Mouse (Mus musculus): ENCODE results near the gene Snorc. TPM values are rescaled to one million over a fixed set of nuclear protein-coding genes. Genes with fewer than 3 reads are reported as not detected.

The Snorc gene
- polyA plus RNA-seq, 1 experiment from 2014 or later: 0.59 TPM

- ATAC-seq (ENCODE audit: insufficient number of reproducible peaks, insufficient read depth, low FRiP score, low read depth): no peak
- H3K9me3 ChIP-seq (ENCODE audit: control insufficient read depth, low read depth, low read length): no peaks in the 10 kb centered on the region
- H3K27me3 ChIP-seq (ENCODE audit: control insufficient read depth, insufficient read depth, low read length): peaks cover 7% of the 10 kb centered on the region; the same call in 1 of the 2 replicates
- H3K36me3 ChIP-seq (ENCODE audit: control insufficient read depth, insufficient read depth, low read length): no peaks in the 10 kb centered on the region
- peaks cover 9% of the 10 kb centered on the region for H3K4me1 ChIP-seq (ENCODE audit: control insufficient read depth, insufficient read depth, low read length)
- H3K4me2 ChIP-seq (replicated peaks; ENCODE audit: low read depth, low read length): no peak overlapping the region
- H3K4me3 ChIP-seq (ENCODE audit: low read depth, low read length): no peak overlapping the region
- no peak overlapping the region for H3K9ac ChIP-seq (replicated peaks; ENCODE audit: low read depth, low read length)
- no peak overlapping the region for H3K27ac ChIP-seq (ENCODE audit: low read length)
- 91% methylated on average over 4 of the region's 4 CpGs for WGBS
Observed at GRCm38 (mm10) chr1:87505524-87505923, 35.5 kb downstream of the Snorc start.

- 64% methylated on average over 6 of the region's 6 CpGs for WGBS
- H3K27me3 ChIP-seq (ENCODE audit: control insufficient read depth, insufficient read depth, low read length): peaks cover 11% of the 10 kb centered on the region; the same call in 1 of the 2 replicates
Observed at GRCm38 (mm10) chr1:87507857-87508256, 37.8 kb downstream of the Snorc start.

GRCm38 (mm10) chr1:87508591-87509560, 38.8 kb downstream of the Snorc start:
- no peak for ATAC-seq (ENCODE audit: insufficient number of reproducible peaks, insufficient read depth, low FRiP score, low read depth)
- no peak overlapping the region for H3K27ac ChIP-seq (ENCODE audit: low read length)
- H3K9ac ChIP-seq (replicated peaks; ENCODE audit: low read depth, low read length): no peak overlapping the region
- 19% methylated on average over 26 of the region's 26 CpGs for WGBS
- no peaks in the 10 kb centered on the region for H3K9me3 ChIP-seq (ENCODE audit: control insufficient read depth, low read depth, low read length)
- H3K4me1 ChIP-seq (ENCODE audit: control insufficient read depth, insufficient read depth, low read length): peaks cover 9% of the 10 kb centered on the region
- H3K4me2 ChIP-seq (replicated peaks; ENCODE audit: low read depth, low read length): peak overlapping the region; percentile 99
- peak overlapping the region; percentile 69 for H3K4me3 ChIP-seq (ENCODE audit: low read depth, low read length)
- H3K27me3 ChIP-seq (ENCODE audit: control insufficient read depth, insufficient read depth, low read length): peaks cover 11% of the 10 kb centered on the region; the same call in 1 of the 2 replicates
- H3K36me3 ChIP-seq (ENCODE audit: control insufficient read depth, insufficient read depth, low read length): no peaks in the 10 kb centered on the region

More at GRCm38 (mm10) chr1:87507857-87508256, 37.8 kb downstream of the Snorc start:
- H3K4me2 ChIP-seq (replicated peaks; ENCODE audit: low read depth, low read length): no peak overlapping the region
- no peak for ATAC-seq (ENCODE audit: insufficient number of reproducible peaks, insufficient read depth, low FRiP score, low read depth)
- no peak overlapping the region for H3K4me3 ChIP-seq (ENCODE audit: low read depth, low read length)
- H3K9ac ChIP-seq (replicated peaks; ENCODE audit: low read depth, low read length): no peak overlapping the region
- H3K36me3 ChIP-seq (ENCODE audit: control insufficient read depth, insufficient read depth, low read length): no peaks in the 10 kb centered on the region
- no peaks in the 10 kb centered on the region for H3K9me3 ChIP-seq (ENCODE audit: control insufficient read depth, low read depth, low read length)
- H3K27ac ChIP-seq (ENCODE audit: low read length): no peak overlapping the region
- H3K4me1 ChIP-seq (ENCODE audit: control insufficient read depth, insufficient read depth, low read length): peaks cover 9% of the 10 kb centered on the region

- no peaks in the 10 kb centered on the region for H3K36me3 ChIP-seq (ENCODE audit: control insufficient read depth, insufficient read depth, low read length)
- ATAC-seq (ENCODE audit: insufficient number of reproducible peaks, insufficient read depth, low FRiP score, low read depth): peak; percentile 51; the same call in 1 of the 2 replicates
- H3K27ac ChIP-seq (ENCODE audit: low read length): no peak within 1 kb of the TSS
- peak within 1 kb of the TSS; percentile 69 for H3K4me3 ChIP-seq (ENCODE audit: low read depth, low read length)
- peak within 1 kb of the TSS; percentile 43; the same call in 1 of the 2 replicates for H3K9ac ChIP-seq (replicated peaks; ENCODE audit: low read depth, low read length)
- H3K27me3 ChIP-seq (ENCODE audit: control insufficient read depth, insufficient read depth, low read length): peaks cover 11% of the 10 kb centered on the region; the same call in 1 of the 2 replicates
- H3K4me2 ChIP-seq (replicated peaks; ENCODE audit: low read depth, low read length): peak within 1 kb of the TSS; percentile 99
- WGBS: 1% methylated on average over 54 of the region's 56 CpGs
- H3K9me3 ChIP-seq (ENCODE audit: control insufficient read depth, low read depth, low read length): no peaks in the 10 kb centered on the region
- peaks cover 9% of the 10 kb centered on the region for H3K4me1 ChIP-seq (ENCODE audit: control insufficient read depth, insufficient read depth, low read length)
Observed at GRCm38 (mm10) chr1:87509561-87510165, 39.6 kb downstream of the Snorc start, which contains the start of gene Neu2. Gene Neu2, plus strand, starts transcription at chr1:87509889.

- H3K36me3 ChIP-seq (ENCODE audit: control insufficient read depth, insufficient read depth, low read length): no peaks in the 10 kb centered on the region
- H3K4me3 ChIP-seq (ENCODE audit: low read depth, low read length): peak overlapping the region; percentile 69
- peak overlapping the region; percentile 99 for H3K4me2 ChIP-seq (replicated peaks; ENCODE audit: low read depth, low read length)
- H3K4me1 ChIP-seq (ENCODE audit: control insufficient read depth, insufficient read depth, low read length): peaks cover 9% of the 10 kb centered on the region
- no peak overlapping the region for H3K27ac ChIP-seq (ENCODE audit: low read length)
- peaks cover 11% of the 10 kb centered on the region; the same call in 1 of the 2 replicates for H3K27me3 ChIP-seq (ENCODE audit: control insufficient read depth, insufficient read depth, low read length)
- under 1% methylated on average over 40 of the region's 61 CpGs for WGBS
- peak; percentile 82 for ATAC-seq (ENCODE audit: insufficient number of reproducible peaks, insufficient read depth, low FRiP score, low read depth)
- H3K9ac ChIP-seq (replicated peaks; ENCODE audit: low read depth, low read length): peak overlapping the region; percentile 43; the same call in 1 of the 2 replicates
- no peaks in the 10 kb centered on the region for H3K9me3 ChIP-seq (ENCODE audit: control insufficient read depth, low read depth, low read length)
Observed at GRCm38 (mm10) chr1:87510166-87510691, 40.2 kb downstream of the Snorc start.

- no peaks in the 10 kb centered on the region for H3K36me3 ChIP-seq (ENCODE audit: control insufficient read depth, insufficient read depth, low read length)
- H3K4me2 ChIP-seq (replicated peaks; ENCODE audit: low read depth, low read length): peak overlapping the region; percentile 99; the same call in 1 of the 2 replicates
- peaks cover 9% of the 10 kb centered on the region for H3K4me1 ChIP-seq (ENCODE audit: control insufficient read depth, insufficient read depth, low read length)
- H3K9ac ChIP-seq (replicated peaks; ENCODE audit: low read depth, low read length): no peak overlapping the region
- ATAC-seq (ENCODE audit: insufficient number of reproducible peaks, insufficient read depth, low FRiP score, low read depth): peak; percentile 34; the same call in 1 of the 2 replicates
- no peaks in the 10 kb centered on the region for H3K9me3 ChIP-seq (ENCODE audit: control insufficient read depth, low read depth, low read length)
- peaks cover 11% of the 10 kb centered on the region; the same call in 1 of the 2 replicates for H3K27me3 ChIP-seq (ENCODE audit: control insufficient read depth, insufficient read depth, low read length)
- no peak overlapping the region for H3K27ac ChIP-seq (ENCODE audit: low read length)
- H3K4me3 ChIP-seq (ENCODE audit: low read depth, low read length): no peak overlapping the region
- 19% methylated on average over 5 of the region's 5 CpGs for whole genome bisulfite sequencing
Observed at GRCm38 (mm10) chr1:87510845-87511244, 40.8 kb downstream of the Snorc start.

GRCm38 (mm10) chr1:87520467-87520866, 50.4 kb downstream of the Snorc start:
- Histone ChIP-seq H3K9me3 (ENCODE audit: control insufficient read depth, low read depth, low read length) (no peaks in the 10 kb centered on the region), H3K4me1 (ENCODE audit: control insufficient read depth, insufficient read depth, low read length) (no peaks in the 10 kb centered on the region), H3K9ac (replicated peaks; ENCODE audit: low read depth, low read length) (no peak overlapping the region), H3K4me2 (replicated peaks; ENCODE audit: low read depth, low read length) (no peak overlapping the region), H3K27ac (ENCODE audit: low read length) (no peak overlapping the region), H3K27me3 (ENCODE audit: control insufficient read depth, insufficient read depth, low read length) (no peaks in the 10 kb centered on the region), H3K4me3 (ENCODE audit: low read depth, low read length) (no peak overlapping the region), H3K36me3 (ENCODE audit: control insufficient read depth, insufficient read depth, low read length) (no peaks in the 10 kb centered on the region)
- ATAC-seq (ENCODE audit: insufficient number of reproducible peaks, insufficient read depth, low FRiP score, low read depth): no peak

GRCm38 (mm10) chr1:87521523-87521922, 51.5 kb downstream of the Snorc start:
- ATAC-seq (ENCODE audit: insufficient number of reproducible peaks, insufficient read depth, low FRiP score, low read depth): no peak
- Histone ChIP-seq H3K9me3 (ENCODE audit: control insufficient read depth, low read depth, low read length) (no peaks in the 10 kb centered on the region), H3K4me1 (ENCODE audit: control insufficient read depth, insufficient read depth, low read length) (no peaks in the 10 kb centered on the region), H3K36me3 (ENCODE audit: control insufficient read depth, insufficient read depth, low read length) (no peaks in the 10 kb centered on the region), H3K4me2 (replicated peaks; ENCODE audit: low read depth, low read length) (no peak overlapping the region), H3K4me3 (ENCODE audit: low read depth, low read length) (no peak overlapping the region), H3K9ac (replicated peaks; ENCODE audit: low read depth, low read length) (no peak overlapping the region), H3K27me3 (ENCODE audit: control insufficient read depth, insufficient read depth, low read length) (no peaks in the 10 kb centered on the region), H3K27ac (ENCODE audit: low read length) (no peak overlapping the region)
- WGBS: 54% methylated on average over 1 of the region's 1 CpGs

Data from stomach, embryonic 14.5 days (tissue).